Mouse (Mus musculus) ovary, postnatal 10 days (tissue): ENCODE measurements around the gene Pde4d.

Source experiments
- DNase-seq: peaks from one replicate; pipeline ENCODE4 v3.0.0; 2022; ENCODE audit warnings: low spot score

Gene Pde4d

GRCm38 (mm10) chr13:109502796-109503195 is 1053.0 kb downstream of the Pde4d start:
- DNase-seq = no peak

GRCm38 (mm10) chr13:109506754-109507153 is 1057.0 kb downstream of the Pde4d start:
- DNase-seq = no peak

- DNase-seq = no peak
Observed at GRCm38 (mm10) chr13:109508472-109508871, 1058.7 kb downstream of the Pde4d start.

GRCm38 (mm10) chr13:109518194-109518593 is 1068.4 kb downstream of the Pde4d start:
- DNase-seq = no peak

- no peak for DNase-seq
Observed at GRCm38 (mm10) chr13:109519485-109519884, 1069.7 kb downstream of the Pde4d start.

GRCm38 (mm10) chr13:109519966-109520646 is 1070.4 kb downstream of the Pde4d start:
- no peak for DNase-seq

- DNase-seq = no peak
Observed at GRCm38 (mm10) chr13:109533838-109534523, 1084.2 kb downstream of the Pde4d start.

GRCm38 (mm10) chr13:109534709-109535284 is 1085.0 kb downstream of the Pde4d start:
- DNase-seq = no peak

GRCm38 (mm10) chr13:109536636-109537035 is 1086.9 kb downstream of the Pde4d start:
- no peak for DNase-seq

GRCm38 (mm10) chr13:109539371-109539770 is 1089.6 kb downstream of the Pde4d start:
- no peak for DNase-seq

GRCm38 (mm10) chr13:109544646-109545045 is 1094.9 kb downstream of the Pde4d start:
- DNase-seq = no peak

- no peak for DNase-seq
Observed at GRCm38 (mm10) chr13:109546337-109546736, 1096.6 kb downstream of the Pde4d start.

GRCm38 (mm10) chr13:109547006-109547587 is 1097.3 kb downstream of the Pde4d start:
- no peak for DNase-seq

GRCm38 (mm10) chr13:109547700-109548099 is 1098.0 kb downstream of the Pde4d start:
- DNase-seq = peak; percentile 30

GRCm38 (mm10) chr13:109548263-109548662 is 1098.5 kb downstream of the Pde4d start:
- no peak for DNase-seq

GRCm38 (mm10) chr13:109548771-109549555 is 1099.2 kb downstream of the Pde4d start:
- no peak for DNase-seq

- no peak for DNase-seq
Observed at GRCm38 (mm10) chr13:109551836-109552235, 1102.1 kb downstream of the Pde4d start.

- DNase-seq = no peak
Observed at GRCm38 (mm10) chr13:109555513-109555912, 1105.8 kb downstream of the Pde4d start.

- no peak for DNase-seq
Observed at GRCm38 (mm10) chr13:109556853-109557252, 1107.1 kb downstream of the Pde4d start.

GRCm38 (mm10) chr13:109558341-109559257 is 1108.9 kb downstream of the Pde4d start:
- no peak for DNase-seq

GRCm38 (mm10) chr13:109560261-109560660 is 1110.5 kb downstream of the Pde4d start:
- no peak for DNase-seq
